ENCODE assay signal across 17 mouse cellular contexts in the genomic region with DNA sequence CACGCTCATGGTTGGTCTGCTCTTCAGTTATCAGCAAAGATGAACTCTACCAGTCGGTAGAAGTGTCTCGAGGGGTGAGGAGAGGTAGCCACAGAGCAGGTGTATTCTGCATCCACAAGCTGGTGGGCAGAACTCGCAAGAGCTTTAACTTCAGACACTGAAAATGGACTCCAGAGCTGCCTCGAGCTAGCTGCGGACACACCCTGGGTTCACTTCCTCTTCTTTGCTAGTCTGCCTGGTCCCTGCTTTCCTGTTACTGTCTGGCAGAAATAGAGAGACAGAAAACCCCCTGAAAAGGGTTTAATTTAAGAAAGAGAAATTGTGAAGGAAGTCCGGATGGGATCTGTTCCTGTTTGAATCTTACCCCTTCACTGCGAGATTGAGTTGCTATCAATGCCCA. TPM values are rescaled to one million over a fixed set of nuclear protein-coding genes. Genes with fewer than 3 reads are reported as not detected.
DNase-seq lines count a peak whose midpoint lies in the region; ATAC-seq and TF ChIP-seq lines count a peak whose summit lies in the region.
"Had no signal": no experiment of that assay in that cellular context is flagged by ENCODE, and none has a peak within 500 bp of the region (broad histone marks: within the 10 kb centered on the region; RNA-seq: fewer than 3 reads in every experiment).

No protein-coding gene starts in this region.

- H3K4me1 ChIP-seq in bone marrow, adult 2 months (ENCODE audit: control insufficient read depth, insufficient read depth, low read length) = peaks cover 4% of the 10 kb centered on the region
- peaks cover 31% of the 10 kb centered on the region for H3K4me1 ChIP-seq in megakaryocyte, embryonic 14.5 days
- H3K4me1 ChIP-seq in forebrain, embryonic 11.5 days (replicated peaks; ENCODE audit: control insufficient read depth, insufficient read depth, low read length) = peaks cover 5% of the 10 kb centered on the region; the same call in 1 of the 2 replicates
- peaks cover 34% of the 10 kb centered on the region for H3K4me1 ChIP-seq in midbrain, embryonic 10.5 days

- no peak for ATAC-seq in forebrain, embryonic 11.5 days (replicated peaks; ENCODE audit: low FRiP score)
- ATAC-seq: hindbrain, embryonic 16.5 days; midbrain, embryonic 13.5 days had no signal

- H3K9me3 ChIP-seq in megakaryocyte, embryonic 14.5 days = 0 out of 2 replicates have a peak, but pooled peaks cover 2% of the 10 kb centered on the region
- no peaks in the 10 kb centered on the region for H3K9me3 ChIP-seq in forebrain, embryonic 11.5 days (ENCODE audit: control insufficient read depth, low read length)
- H3K9me3 ChIP-seq in midbrain, embryonic 10.5 days (replicated peaks) = no peaks in the 10 kb centered on the region
- H3K9me3 ChIP-seq: forebrain, embryonic 10.5 days; limb, embryonic 15.5 days; midbrain, embryonic 13.5 days had no signal

- no peak overlapping the region for H3K9ac ChIP-seq in forebrain, embryonic 11.5 days (ENCODE audit: low read length)
- H3K9ac ChIP-seq: limb, embryonic 15.5 days; midbrain, embryonic 13.5 days had no signal

- TF ChIP-seq CTCF in bone marrow, adult 2 months (IDR thresholded peaks at IDR 0.05; ENCODE audit: control insufficient read depth, insufficient read depth, low read length) = no peak

- peaks cover 34% of the 10 kb centered on the region for H3K27me3 ChIP-seq in megakaryocyte, embryonic 14.5 days (replicated peaks)
- no peaks in the 10 kb centered on the region for H3K27me3 ChIP-seq in forebrain, embryonic 11.5 days (ENCODE audit: control insufficient read depth, insufficient read depth, low read length)
- H3K27me3 ChIP-seq in midbrain, embryonic 10.5 days (ENCODE audit: low read depth, poor library complexity, severe bottlenecking) = no peaks in the 10 kb centered on the region
- H3K27me3 ChIP-seq: limb, embryonic 15.5 days; midbrain, embryonic 13.5 days had no signal

- WGBS in bone marrow, adult 2 months = 14% methylated on average over 8 of the region's 8 CpGs
- 92% methylated on average over 8 of the region's 8 CpGs for WGBS in forebrain, embryonic 11.5 days
- 88% methylated on average over 8 of the region's 8 CpGs for WGBS in midbrain, embryonic 10.5 days

- no peak for TF ChIP-seq POLR2A in bone marrow, adult 2 months (IDR thresholded peaks at IDR 0.05; ENCODE audit: borderline replicate concordance, control insufficient read depth, low read depth, low read length)

- H3K36me3 ChIP-seq in megakaryocyte, embryonic 14.5 days (replicated peaks; ENCODE audit: low read length) = no peaks in the 10 kb centered on the region
- no peaks in the 10 kb centered on the region; the same call in 1 of the 2 replicates for H3K36me3 ChIP-seq in forebrain, embryonic 11.5 days (ENCODE audit: control insufficient read depth, insufficient read depth, low read length)
- peaks cover 33% of the 10 kb centered on the region for H3K36me3 ChIP-seq in midbrain, embryonic 10.5 days

- peak overlapping the region; percentile 46; the same call in 1 of the 2 replicates for H3K27ac ChIP-seq in bone marrow, adult 2 months (ENCODE audit: control insufficient read depth, insufficient read depth, low read depth, low read length, poor library complexity)
- H3K27ac ChIP-seq in forebrain, embryonic 11.5 days (ENCODE audit: low read depth, low read length) = no peak overlapping the region
- H3K27ac ChIP-seq in midbrain, embryonic 10.5 days (replicated peaks) = no peak overlapping the region
- H3K27ac ChIP-seq: forebrain, embryonic 10.5 days; limb, embryonic 15.5 days; midbrain, embryonic 13.5 days had no signal

- H3K4me2 ChIP-seq in forebrain, embryonic 11.5 days (ENCODE audit: low read depth, low read length, severe bottlenecking) = no peak overlapping the region
- H3K4me2 ChIP-seq: limb, embryonic 15.5 days; midbrain, embryonic 13.5 days had no signal

- DNase-seq in layer of hippocampus, adult 9-11 months = peak; percentile 70
- DNase-seq in layer of hippocampus, adult 9-10 months (ENCODE audit: low spot score) = no peak
- DNase-seq in A20 (ENCODE audit: low read depth, low spot score) = peak; percentile 79
- DNase-seq in forebrain, embryonic 11.5 days (ENCODE audit: low spot score) = no peak
- no peak for DNase-seq in midbrain, embryonic 10.5 days (ENCODE audit: low spot score)
- no peak for DNase-seq in right cerebral cortex, adult 18-20 months
- DNase-seq: adrenal gland, postnatal 14 days; cerebellum, adult 8-10 months had no signal

- H3K4me3 ChIP-seq in bone marrow, adult 2 months (replicated peaks; ENCODE audit: control insufficient read depth, low read depth, low read length) = no peak overlapping the region
- H3K4me3 ChIP-seq in megakaryocyte, embryonic 14.5 days (replicated peaks) = peak overlapping the region; percentile 2
- H3K4me3 ChIP-seq in forebrain, embryonic 11.5 days (ENCODE audit: low read depth, low read length) = no peak overlapping the region
- no peak overlapping the region for H3K4me3 ChIP-seq in midbrain, embryonic 10.5 days
- H3K4me3 ChIP-seq: forebrain, embryonic 10.5 days; limb, embryonic 15.5 days; midbrain, embryonic 13.5 days had no signal

RNA-seq across cellular contexts. Expression of gene Gja10, which starts 37.6 kb away (rescaled TPM):
- not detected in 2 replicates for polyA plus RNA-seq in bone marrow, adult 2 months (2011; ENCODE audit: insufficient read depth, insufficient read length, low replicate concordance, missing spikeins)
- polyA plus RNA-seq in megakaryocyte, embryonic 14.5 days (2012; ENCODE audit: insufficient read depth, low replicate concordance) = not detected in 2 replicates
- 0.15 TPM in 1 of 2 replicates, not detected in the other for polyA plus RNA-seq in forebrain, embryonic 11.5 days (2014; fragmentation: Nextera tagmentation; extraction: Ambion mirVana)
- 0.07 TPM in 2 replicates for polyA plus RNA-seq in midbrain, embryonic 10.5 days (2016; fragmentation: Nextera tagmentation; extraction: Ambion mirVana)
- polyA plus RNA-seq: embryonic facial prominence, embryonic 11.5 days; forebrain, embryonic 10.5 days; heart, embryonic 14.5 days; hindbrain, embryonic 16.5 days; kidney, embryonic 16.5 days; limb, embryonic 15.5 days; midbrain, embryonic 13.5 days had no signal

RNA-seq across cellular contexts. Expression of gene Casp8ap2, which starts 50.3 kb away (rescaled TPM):
- 5.3 and 11.1 TPM in 2 replicates for polyA plus RNA-seq in bone marrow, adult 2 months (2011; ENCODE audit: insufficient read depth, insufficient read length, low replicate concordance, missing spikeins)
- 0.37 TPM in 1 of 2 replicates, not detected in the other for polyA plus RNA-seq in megakaryocyte, embryonic 14.5 days (2012; ENCODE audit: insufficient read depth, low replicate concordance)
- polyA plus RNA-seq in forebrain, embryonic 11.5 days (2014; fragmentation: Nextera tagmentation; extraction: Ambion mirVana) = 65.5 and 70.2 TPM in 2 replicates
- 74.5 and 77.4 TPM in 2 replicates for polyA plus RNA-seq in midbrain, embryonic 10.5 days (2016; fragmentation: Nextera tagmentation; extraction: Ambion mirVana)

Comparison
In these comparisons a context has a peak if more than half of its experiments do, and no peak if none do; other contexts are left out.
1. DNase-seq: peak in layer of hippocampus, adult 9-11 months (single experiment) and A20 (single experiment); none in layer of hippocampus, adult 9-10 months (single experiment), forebrain, embryonic 11.5 days (single experiment), midbrain, embryonic 10.5 days (single experiment) and right cerebral cortex, adult 18-20 months (single experiment).